Mouse (Mus musculus) embryo, embryonic 10.5 days (tissue): ENCODE measurements around the gene Mxi1.

Source experiments
- DNase-seq: peaks from one replicate; pipeline ENCODE4 v3.0.0-alpha.2; 2015; ENCODE audit warnings: low spot score

Gene Mxi1

GRCm38 (mm10) chr19:53310348-53310747, at the start of gene Mxi1:
Gene Mxi1, plus strand, starts transcription at chr19:53310518.
- peak; percentile 94 for DNase-seq

GRCm38 (mm10) chr19:53260828-53261227, 49.5 kb upstream of the Mxi1 start:
- no peak for DNase-seq

- DNase-seq: no peak
Observed at GRCm38 (mm10) chr19:53262061-53262460, 48.3 kb upstream of the Mxi1 start.

- peak; percentile 30 for DNase-seq
Observed at GRCm38 (mm10) chr19:53263859-53264733, 46.2 kb upstream of the Mxi1 start.

- no peak for DNase-seq
Observed at GRCm38 (mm10) chr19:53264821-53265727, 45.2 kb upstream of the Mxi1 start.

GRCm38 (mm10) chr19:53267305-53267704, 43.0 kb upstream of the Mxi1 start:
- no peak for DNase-seq

- no peak for DNase-seq
Observed at GRCm38 (mm10) chr19:53273055-53273722, 37.1 kb upstream of the Mxi1 start.

GRCm38 (mm10) chr19:53273781-53274428, 36.4 kb upstream of the Mxi1 start:
- no peak for DNase-seq

- DNase-seq: peak; percentile 28
Observed at GRCm38 (mm10) chr19:53275204-53275603, 35.1 kb upstream of the Mxi1 start.

GRCm38 (mm10) chr19:53276902-53277707, 33.2 kb upstream of the Mxi1 start:
- no peak for DNase-seq

GRCm38 (mm10) chr19:53278491-53279415, 31.6 kb upstream of the Mxi1 start:
- DNase-seq: no peak

GRCm38 (mm10) chr19:53280254-53280653, 30.1 kb upstream of the Mxi1 start:
- DNase-seq: no peak

GRCm38 (mm10) chr19:53282571-53282970, 27.7 kb upstream of the Mxi1 start:
- DNase-seq: peak; percentile 37

- no peak for DNase-seq
Observed at GRCm38 (mm10) chr19:53283742-53284141, 26.6 kb upstream of the Mxi1 start.

- no peak for DNase-seq
Observed at GRCm38 (mm10) chr19:53284268-53285208, 25.8 kb upstream of the Mxi1 start.

GRCm38 (mm10) chr19:53296331-53297254, 13.7 kb upstream of the Mxi1 start:
- DNase-seq: no peak

GRCm38 (mm10) chr19:53299156-53299828, 11.0 kb upstream of the Mxi1 start:
- DNase-seq: no peak
